ENCODE assay signal across 9 mouse cellular contexts in genomic region chr5:136051231-136052085, GRCm38 (mm10). TPM values are rescaled to one million over a fixed set of nuclear protein-coding genes. Genes with fewer than 3 reads are reported as not detected.
DNase-seq lines count a peak whose midpoint lies in the region; ATAC-seq and TF ChIP-seq lines count a peak whose summit lies in the region.
"Had no signal": no experiment of that assay in that cellular context is flagged by ENCODE, and none has a peak within 500 bp of the region (broad histone marks: within the 10 kb centered on the region; RNA-seq: fewer than 3 reads in every experiment).

No protein-coding gene starts in this region.

- no peaks in the 10 kb centered on the region for H3K27me3 ChIP-seq in embryonic facial prominence, embryonic 12.5 days
- H3K27me3 ChIP-seq in myocyte (ENCODE audit: control insufficient read depth, insufficient read depth, insufficient read length) = no peaks in the 10 kb centered on the region

- 17% methylated on average over 10 of the region's 10 CpGs for WGBS in embryonic facial prominence, embryonic 12.5 days

- no peaks in the 10 kb centered on the region for H3K79me2 ChIP-seq in myocyte (ENCODE audit: control insufficient read depth, insufficient read depth)

- H3ac ChIP-seq in myocyte (ENCODE audit: control insufficient read depth, insufficient read length) = no peak overlapping the region

- peak; percentile 9 for DNase-seq in right cerebral cortex, adult 18-20 months
- DNase-seq in right cerebral cortex, postnatal 14 days = no peak
- peak; percentile 61 to 63 for DNase-seq in heart, postnatal 10 days
- peak; percentile 87 to 90 for DNase-seq in kidney, postnatal 25 days
- DNase-seq in layer of hippocampus, adult 11-12 months (ENCODE audit: low spot score) = no peak
- no peak for DNase-seq in T-cell, adult 2 months (ENCODE audit: low spot score)

- H3K9ac ChIP-seq in embryonic facial prominence, embryonic 12.5 days = no peak overlapping the region

- ATAC-seq in embryonic facial prominence, embryonic 12.5 days (ENCODE audit: insufficient number of reproducible peaks, insufficient read depth, low FRiP score, low TSS enrichment) = peak; percentile 83

- peaks cover 12% of the 10 kb centered on the region for H3K4me1 ChIP-seq in embryonic facial prominence, embryonic 12.5 days

- H3K36me3 ChIP-seq in embryonic facial prominence, embryonic 12.5 days = no peaks in the 10 kb centered on the region
- H3K36me3 ChIP-seq in myocyte (ENCODE audit: control insufficient read depth, insufficient read depth) = no peaks in the 10 kb centered on the region

- no peaks in the 10 kb centered on the region for H3K9me3 ChIP-seq in embryonic facial prominence, embryonic 12.5 days

- H3K4me3 ChIP-seq in embryonic facial prominence, embryonic 12.5 days = no peak overlapping the region
- H3K4me3 ChIP-seq in myocyte = no peak overlapping the region

- intact Hi-C loops in heart, postnatal 10 days (cut with DNase I) = no loop called here

- H3K4me2 ChIP-seq in embryonic facial prominence, embryonic 12.5 days (replicated peaks) = 0 out of 2 replicates have a peak overlapping the region, but pooled peaks have one; percentile 2
- H3K4me2 ChIP-seq in myocyte (ENCODE audit: low read depth) = peak overlapping the region; percentile 51

- H3K27ac ChIP-seq in embryonic facial prominence, embryonic 12.5 days = peak overlapping the region; percentile 72

- TF ChIP-seq POLR2A in myocyte (IDR thresholded peaks at IDR 0.05; ENCODE audit: insufficient read length, low read depth) = no peak

TF ChIP-seq in myocyte, 11 proteins besides CTCF, POLR2A, EP300 and RAD21:
- TF ChIP-seq MYOG (IDR thresholded peaks at IDR 0.05; ENCODE audit: control insufficient read depth in 1 of 3, insufficient read depth in 1 of 3, insufficient read length in 2 of 3, low read depth in 2 of 3) (no peak), MAX (IDR thresholded peaks at IDR 0.05; ENCODE audit: low read depth) (peak; percentile 78), POLR2AphosphoS2 (IDR thresholded peaks at IDR 0.05; ENCODE audit: insufficient read length, low read depth) (no peak), SRF (IDR thresholded peaks at IDR 0.05; ENCODE audit: control insufficient read depth, insufficient read length, low read depth) (no peak), MYOD1 (IDR thresholded peaks at IDR 0.05; ENCODE audit: control insufficient read depth in 1 of 3, insufficient read length in 2 of 3, low read depth in 2 of 3) (no peak), TCF12 (IDR thresholded peaks at IDR 0.05; ENCODE audit: insufficient read depth, poor library complexity, severe bottlenecking) (no peak), E2F4 (IDR thresholded peaks at IDR 0.05; ENCODE audit: insufficient read depth) (no peak)

RNA-seq across cellular contexts. Expression of gene Upk3bl, which starts 2.8 kb away (rescaled TPM):
- 8.7 and 9.8 TPM in 2 replicates for polyA plus RNA-seq in embryonic facial prominence, embryonic 12.5 days (2016; fragmentation: Nextera tagmentation; extraction: Ambion mirVana)
- not detected for total RNA-seq in heart, postnatal 10 days (2021)
- polyA plus RNA-seq in myocyte (2012; fragmentation: generic; extraction: Trizol) = not detected
- total RNA-seq: left cerebral cortex, postnatal 25 days had no signal

RNA-seq across cellular contexts. Expression of gene Upk3b, which starts 13.2 kb away (rescaled TPM):
- 0.18 and 0.91 TPM in 2 replicates for polyA plus RNA-seq in embryonic facial prominence, embryonic 12.5 days (2016; fragmentation: Nextera tagmentation; extraction: Ambion mirVana)
- 10 to 100 TPM; 18.0 to 32.2 TPM for total RNA-seq in heart, postnatal 10 days (2021)
- not detected for polyA plus RNA-seq in myocyte (2012; fragmentation: generic; extraction: Trizol)
- total RNA-seq: left cerebral cortex, postnatal 25 days had no signal

RNA-seq across cellular contexts. Expression of gene Rasa4, which starts 32.3 kb away (rescaled TPM):
- polyA plus RNA-seq in embryonic facial prominence, embryonic 12.5 days (2016; fragmentation: Nextera tagmentation; extraction: Ambion mirVana) = 13.1 and 13.7 TPM in 2 replicates
- 1 to 10 TPM; 5.5 to 6.3 TPM for total RNA-seq in heart, postnatal 10 days (2021)
- 26.9 TPM for polyA plus RNA-seq in myocyte (2012; fragmentation: generic; extraction: Trizol)

RNA-seq across cellular contexts. Expression of gene Dtx2, which starts 56.9 kb away (rescaled TPM):
- 33.8 and 38.9 TPM in 2 replicates for polyA plus RNA-seq in embryonic facial prominence, embryonic 12.5 days (2016; fragmentation: Nextera tagmentation; extraction: Ambion mirVana)
- 10 to 100 TPM in 1 of 2 experiments, 1 to 10 TPM in 1; 9.5 to 10.7 TPM for total RNA-seq in heart, postnatal 10 days (2021)
- polyA plus RNA-seq in myocyte (2012; fragmentation: generic; extraction: Trizol) = 18.3 TPM

Comparison
In these comparisons a context has a peak if more than half of its experiments do, and no peak if none do; other contexts are left out.
1. DNase-seq: peak in right cerebral cortex, adult 18-20 months (single experiment), heart, postnatal 10 days (2 of 2) and kidney, postnatal 25 days (2 of 2); none in right cerebral cortex, postnatal 14 days (single experiment), layer of hippocampus, adult 11-12 months (single experiment) and T-cell, adult 2 months (single experiment).